Mouse (Mus musculus) effector memory CD4-positive, alpha-beta T cell, adult 5 months (primary cell): Measurements from ENCODE around the gene Grin3a. TPM values are rescaled to one million over a fixed set of nuclear protein-coding genes. Genes with fewer than 3 reads are reported as not detected.

Experiments
- polyA plus RNA-seq: library from polyadenylated mRNA; unstranded; fragments of 100-300 nt; shearing (Covaris generic); gene quantifications from one replicate; pipeline ENCODE4 v1.2.1, GENCODE M21; 2017

The Grin3a gene
- 0.17 TPM for polyA plus RNA-seq

GRCm38 (mm10) chr4:49845612-49845985 is at the start of gene Grin3a:
Grin3a (minus strand) TSS chr4:49845744.

GRCm38 (mm10) chr4:49681812-49682211 is 163.7 kb downstream of the Grin3a start, which contains the start of gene Ppp3r2:
Ppp3r2 (minus strand) TSS chr4:49682024.

DNA sequence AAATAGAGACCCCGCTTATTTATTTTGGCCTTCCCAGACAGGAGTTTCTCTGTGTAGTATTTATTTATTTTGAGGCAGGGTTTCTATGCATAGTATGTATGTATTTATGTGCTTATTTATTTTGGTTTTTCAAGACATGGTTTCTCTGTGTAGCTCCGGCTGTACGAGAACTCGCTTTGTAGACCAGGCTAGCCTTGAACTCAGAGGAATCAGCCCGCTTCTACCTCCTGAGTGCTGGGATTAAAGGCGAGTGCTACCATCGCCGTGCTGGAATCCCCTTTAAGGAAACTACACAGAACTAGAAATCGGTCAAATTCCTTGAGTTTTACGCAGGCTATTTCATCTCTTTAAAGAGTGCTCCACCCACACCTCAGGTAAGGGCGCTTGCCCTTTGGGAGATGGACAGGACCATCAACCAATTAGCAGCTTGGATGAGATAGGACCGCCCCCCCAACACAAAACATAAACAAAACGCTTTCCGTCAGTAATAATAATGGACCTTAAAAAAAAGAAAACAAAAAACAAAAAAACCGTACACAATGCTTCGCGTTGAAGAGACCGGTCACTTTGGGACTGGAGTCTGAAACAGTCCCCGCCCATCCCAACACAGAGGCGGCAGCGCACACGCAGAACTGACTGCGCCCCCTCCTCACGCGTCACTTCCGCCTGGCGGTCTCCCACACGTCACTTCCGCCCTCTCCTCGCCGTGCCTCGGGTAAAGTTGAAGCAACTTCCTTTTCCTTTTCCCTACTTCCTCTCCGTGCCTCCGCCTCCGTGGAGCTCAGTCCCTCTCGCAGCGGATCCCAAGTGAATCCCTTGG is 214.0 kb downstream of the Grin3a start, which contains the start of gene Rnf20:
Gene Rnf20, plus strand, starts transcription at position 688 of the 820 bp plus-strand sequence.

Other genes starting within 250 kb of the Grin3a start
- not detected for gene Tmem246, start 247.9 kb downstream of the Grin3a start, polyA plus RNA-seq
- 55.6 TPM for gene Rnf20, start 213.7 kb downstream of the Grin3a start, polyA plus RNA-seq
- not detected for gene Ppp3r2, start 163.7 kb downstream of the Grin3a start, polyA plus RNA-seq